Mouse (Mus musculus): ENCODE data around the gene Sfi1.
A peak's percentile ranks its signal among the peaks of the same experiment; 100 is the strongest.
"Not testable (repeated sequence)": the region's sequence is repeated elsewhere in the genome, so short reads cannot be mapped to it uniquely, and the experiment has no call there.

The Sfi1 gene

DNA sequence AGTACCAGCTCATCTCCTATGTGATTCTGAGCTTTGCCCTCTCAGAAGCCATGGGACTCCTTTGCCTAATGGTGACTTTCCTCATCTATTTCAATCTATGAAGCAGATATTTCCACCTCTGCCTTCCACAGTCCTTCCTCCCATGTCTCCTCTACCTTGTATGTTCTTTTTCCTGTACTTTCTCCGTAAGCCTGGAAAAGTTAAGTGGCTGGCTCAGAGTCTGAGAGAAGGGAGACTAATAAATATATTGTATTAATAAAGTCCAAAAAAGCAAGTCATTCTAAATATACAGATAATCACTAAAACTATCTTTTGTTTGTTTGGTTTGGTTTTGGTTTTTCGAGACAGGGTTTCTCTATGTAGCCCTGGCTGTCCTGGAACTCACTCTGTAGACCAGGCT lies 30.1 kb downstream of the Sfi1 start:
- not testable (repeated sequence) for H3K27me3 ChIP-seq (ENCODE audit: control insufficient read depth, insufficient read depth, low read length, poor library complexity, severe bottlenecking); H3K36me3 ChIP-seq (ENCODE audit: control insufficient read depth, insufficient read depth, low read length, poor library complexity, severe bottlenecking)
- peak; percentile 22 for DNase-seq (ENCODE audit: low read depth, low spot score)

DNA sequence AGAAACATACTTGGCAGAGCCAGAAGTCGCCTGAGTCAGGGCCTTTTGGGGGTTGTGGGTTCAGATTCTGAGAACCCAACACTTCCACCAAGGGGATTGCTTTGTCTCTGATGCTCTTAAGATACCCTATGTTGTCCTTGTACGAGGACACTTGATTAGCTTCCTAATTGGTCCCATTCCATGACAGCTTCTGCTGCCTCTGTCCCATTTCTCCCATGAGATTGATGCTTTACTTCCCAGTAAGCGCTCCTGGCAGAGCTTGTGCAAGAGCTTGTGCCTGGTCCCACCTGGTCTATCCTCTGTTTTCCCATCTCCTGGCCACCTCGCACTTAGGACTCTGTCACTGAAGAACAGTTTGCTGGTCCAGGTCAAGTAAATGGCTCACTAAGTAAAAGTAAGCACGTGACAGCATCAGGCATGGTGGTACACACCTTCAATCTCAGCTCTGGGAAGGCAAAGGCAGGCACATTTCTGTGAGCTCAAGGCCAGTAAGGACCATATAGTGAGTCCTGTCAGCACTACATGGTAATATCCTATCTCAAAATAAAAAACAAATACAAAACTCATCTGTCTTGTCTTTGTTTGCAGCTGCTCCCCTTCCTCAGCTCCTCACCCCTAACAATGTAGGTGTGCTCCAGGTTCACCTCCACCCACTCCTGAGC lies 30.9 kb downstream of the Sfi1 start:
- not testable (repeated sequence) for H3K36me3 ChIP-seq (ENCODE audit: control insufficient read depth, insufficient read depth, low read length, poor library complexity, severe bottlenecking); H3K27me3 ChIP-seq (ENCODE audit: control insufficient read depth, insufficient read depth, low read length, poor library complexity, severe bottlenecking)
- DNase-seq (ENCODE audit: low read depth, low spot score): peak; percentile 29

DNA sequence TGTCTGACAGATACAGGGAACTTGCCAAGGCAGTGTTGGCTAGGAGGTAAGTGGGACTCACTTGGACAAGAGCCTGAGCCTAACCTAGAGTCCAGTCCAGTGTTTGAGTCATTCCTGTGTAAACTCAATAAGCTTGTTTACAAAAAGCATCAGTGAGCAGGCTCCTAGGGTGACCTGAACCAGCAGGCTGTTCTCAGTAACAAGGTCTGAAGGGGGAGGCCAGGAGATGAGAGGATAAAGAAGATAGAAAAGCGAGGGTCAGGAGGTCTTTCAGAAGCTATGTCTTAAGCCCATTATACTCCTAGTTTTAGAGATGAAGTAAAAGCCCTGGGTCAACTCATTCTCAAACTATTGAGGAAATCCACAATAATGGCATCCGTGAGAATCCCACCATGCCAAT lies 31.9 kb downstream of the Sfi1 start:
- DNase-seq (ENCODE audit: low read depth, low spot score): peak; percentile 29
- not testable (repeated sequence) for H3K36me3 ChIP-seq (ENCODE audit: control insufficient read depth, insufficient read depth, low read length, poor library complexity, severe bottlenecking); H3K27me3 ChIP-seq (ENCODE audit: control insufficient read depth, insufficient read depth, low read length, poor library complexity, severe bottlenecking)

DNA sequence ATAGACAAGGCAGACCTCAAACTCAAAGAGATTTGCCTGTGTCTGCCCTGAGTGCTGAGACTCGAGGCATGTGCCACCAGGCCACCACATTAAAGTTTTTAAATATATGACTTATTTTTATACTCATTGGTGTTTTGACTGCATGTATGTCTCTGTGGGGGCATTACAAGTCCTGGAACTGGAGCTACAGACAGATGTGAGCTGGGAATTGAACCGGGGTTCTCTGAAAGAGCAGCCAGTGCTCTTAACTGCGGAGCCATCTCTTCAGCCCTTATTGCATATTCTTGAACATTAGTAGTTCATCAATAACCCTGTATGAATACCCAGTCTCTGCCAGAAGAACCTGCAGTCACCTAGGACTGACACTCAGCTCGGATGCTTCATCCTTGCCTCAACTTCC lies 34.5 kb downstream of the Sfi1 start:
- not testable (repeated sequence) for DNase-seq (ENCODE audit: low read depth, low spot score); H3K36me3 ChIP-seq (ENCODE audit: control insufficient read depth, insufficient read depth, low read length, poor library complexity, severe bottlenecking); H3K27me3 ChIP-seq (ENCODE audit: control insufficient read depth, insufficient read depth, low read length, poor library complexity, severe bottlenecking)

DNA sequence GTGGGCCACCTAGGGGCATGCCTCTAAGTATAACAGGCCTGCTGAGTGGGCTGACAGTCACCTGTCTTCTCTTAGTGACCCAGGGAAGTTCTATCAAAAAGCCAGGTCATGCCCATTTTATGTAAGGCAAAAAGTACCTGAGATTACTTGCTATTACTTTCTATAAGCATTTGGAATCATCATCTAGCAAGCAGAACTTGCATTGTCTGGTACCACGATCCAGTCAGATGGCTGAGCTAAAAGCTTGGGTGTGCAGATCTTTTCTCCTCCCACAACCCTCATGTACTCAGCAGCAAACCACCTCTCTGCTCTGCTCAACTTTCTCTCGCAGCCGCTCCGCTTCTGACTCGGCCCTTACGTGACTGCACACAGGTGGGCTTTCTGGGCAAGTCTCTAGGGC lies 35.3 kb downstream of the Sfi1 start:
- not testable (repeated sequence) for H3K27me3 ChIP-seq (ENCODE audit: control insufficient read depth, insufficient read depth, low read length, poor library complexity, severe bottlenecking); H3K36me3 ChIP-seq (ENCODE audit: control insufficient read depth, insufficient read depth, low read length, poor library complexity, severe bottlenecking)
- DNase-seq (ENCODE audit: low read depth, low spot score): peak; percentile 45

DNA sequence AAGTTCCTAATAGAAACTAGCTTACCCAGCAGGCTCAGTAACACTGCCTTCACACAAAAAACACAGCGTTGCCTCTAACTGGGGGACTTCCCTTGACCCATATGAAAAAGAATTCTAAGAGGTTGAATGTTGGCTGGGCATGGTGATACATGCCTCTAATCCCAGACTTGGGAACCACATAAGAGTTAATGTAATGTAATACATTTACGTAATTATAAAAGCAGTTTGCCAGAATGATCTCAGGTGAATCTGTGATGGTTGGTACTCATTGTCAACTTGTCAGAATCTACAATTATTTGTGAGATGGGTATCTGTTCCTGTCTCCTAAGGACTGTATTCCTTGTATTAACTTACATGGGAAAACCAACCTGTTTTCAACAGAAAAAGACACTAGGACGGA lies 36.3 kb downstream of the Sfi1 start:
- not testable (repeated sequence) for H3K36me3 ChIP-seq (ENCODE audit: control insufficient read depth, insufficient read depth, low read length, poor library complexity, severe bottlenecking); DNase-seq (ENCODE audit: low read depth, low spot score); H3K27me3 ChIP-seq (ENCODE audit: control insufficient read depth, insufficient read depth, low read length, poor library complexity, severe bottlenecking)

DNA sequence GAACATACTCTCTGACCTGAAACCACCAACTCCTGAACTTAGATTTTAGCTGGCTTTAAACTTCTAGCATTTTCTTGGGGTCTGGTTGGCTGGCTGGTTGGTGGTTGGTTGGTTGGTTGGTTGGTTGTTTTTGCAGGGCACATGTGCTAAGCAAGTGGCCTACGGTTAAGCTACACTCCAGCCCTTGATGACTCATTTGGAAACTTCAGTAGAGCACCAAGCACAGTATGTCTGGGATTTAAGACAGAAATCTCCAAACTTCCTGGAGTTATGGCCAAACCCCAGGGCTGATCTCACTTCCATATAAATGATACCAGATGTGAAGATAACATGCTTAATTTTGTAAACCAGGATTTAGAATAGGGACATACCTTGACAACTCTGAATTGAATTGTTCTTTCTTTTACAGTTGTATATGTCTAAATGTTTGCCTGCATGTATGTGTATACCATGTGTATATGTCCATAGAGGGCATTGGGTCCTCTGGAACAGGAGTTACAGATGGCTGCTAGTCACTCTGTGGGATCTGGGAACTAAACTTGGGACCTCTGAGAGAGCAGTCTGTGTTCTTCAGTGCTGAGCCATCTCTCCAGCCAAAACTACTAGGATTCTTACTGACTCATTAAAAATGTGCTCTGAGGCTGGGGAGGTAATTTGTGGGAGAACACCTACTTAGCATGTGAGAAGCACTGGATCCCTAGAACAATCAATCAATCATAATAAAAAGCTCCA lies 39.4 kb downstream of the Sfi1 start:
- peak; percentile 40 for DNase-seq (ENCODE audit: low read depth, low spot score)
- not testable (repeated sequence) for H3K36me3 ChIP-seq (ENCODE audit: control insufficient read depth, insufficient read depth, low read length, poor library complexity, severe bottlenecking); H3K27me3 ChIP-seq (ENCODE audit: control insufficient read depth, insufficient read depth, low read length, poor library complexity, severe bottlenecking)

DNA sequence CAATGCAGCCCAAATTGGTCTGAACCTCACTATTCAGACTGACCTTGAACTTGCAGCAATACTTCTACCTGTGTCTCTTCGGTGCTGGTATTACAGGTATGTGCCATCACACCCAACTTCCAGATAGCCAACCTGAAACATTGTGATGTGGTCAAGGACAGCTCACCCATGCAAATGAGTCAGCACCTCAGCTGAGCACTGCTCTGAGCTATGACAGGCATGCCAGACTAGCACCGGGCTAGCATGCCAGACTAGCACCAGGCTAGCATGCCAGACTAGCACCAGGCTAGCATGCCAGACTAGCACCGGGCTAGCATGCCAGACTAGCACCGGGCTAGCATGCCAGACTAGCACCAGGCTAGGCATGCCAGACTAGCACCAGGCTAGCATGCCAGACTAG lies 41.9 kb downstream of the Sfi1 start:
- not testable (repeated sequence) for DNase-seq (ENCODE audit: low read depth, low spot score); H3K27me3 ChIP-seq (ENCODE audit: control insufficient read depth, insufficient read depth, low read length, poor library complexity, severe bottlenecking); H3K36me3 ChIP-seq (ENCODE audit: control insufficient read depth, insufficient read depth, low read length, poor library complexity, severe bottlenecking)

DNA sequence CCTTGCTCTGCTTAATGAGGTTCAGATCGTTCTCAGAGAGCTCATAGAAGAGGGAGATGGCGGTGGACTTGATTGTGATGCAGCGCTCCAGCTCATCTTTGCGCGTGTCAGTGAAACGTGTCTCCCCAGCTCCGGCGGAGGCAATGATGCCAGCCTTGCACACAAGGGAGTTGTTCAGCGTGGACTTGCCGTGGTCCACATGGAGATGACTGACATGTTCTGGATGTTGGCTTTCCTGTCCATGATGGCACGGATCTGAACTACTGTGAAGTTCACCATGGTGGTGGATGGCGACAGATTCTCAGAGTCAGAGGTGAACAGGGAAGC lies 42.6 kb downstream of the Sfi1 start:
- not testable (repeated sequence) for H3K36me3 ChIP-seq (ENCODE audit: control insufficient read depth, insufficient read depth, low read length, poor library complexity, severe bottlenecking)

DNA sequence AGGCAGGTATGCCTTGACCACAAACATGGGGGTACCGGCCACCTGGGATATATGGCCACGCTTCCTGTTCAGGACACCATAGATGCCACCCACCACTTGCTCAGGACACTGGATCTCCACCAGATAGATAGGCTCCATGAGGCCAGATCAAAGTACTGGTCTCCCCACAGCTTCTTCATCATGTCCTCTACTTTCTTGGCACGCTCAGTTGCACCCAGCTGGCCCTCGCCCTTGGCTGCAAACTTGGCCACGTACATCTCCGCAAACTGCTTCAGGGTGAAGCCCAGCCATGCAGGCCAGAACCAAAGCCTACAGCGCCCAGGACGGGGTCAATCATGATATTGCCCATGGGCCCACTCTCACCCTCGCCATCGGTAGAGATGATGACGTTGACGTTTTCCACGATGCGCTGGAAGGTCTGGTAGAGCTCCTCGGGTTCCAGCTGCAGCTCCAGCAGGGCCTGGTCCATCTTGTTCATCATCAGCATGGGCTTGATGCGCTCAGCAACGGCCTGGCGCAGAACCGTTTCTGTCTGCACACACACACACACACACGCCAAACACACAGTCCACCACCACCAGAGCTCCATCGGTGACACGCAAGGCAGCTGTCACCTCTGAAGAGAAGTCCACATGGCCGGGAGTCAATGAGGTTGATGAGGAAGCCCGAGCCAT lies 43.1 kb downstream of the Sfi1 start:
- H3K27me3 ChIP-seq (ENCODE audit: control insufficient read depth, insufficient read depth, low read length, poor library complexity, severe bottlenecking); H3K36me3 ChIP-seq (ENCODE audit: control insufficient read depth, insufficient read depth, low read length, poor library complexity, severe bottlenecking); DNase-seq (ENCODE audit: low read depth, low spot score): not testable (repeated sequence)

More for the DNA sequence above, 42.6 kb downstream of the Sfi1 start:
- H3K27me3 ChIP-seq (ENCODE audit: control insufficient read depth, insufficient read depth, low read length, poor library complexity, severe bottlenecking); DNase-seq (ENCODE audit: low read depth, low spot score): not testable (repeated sequence)

DNA sequence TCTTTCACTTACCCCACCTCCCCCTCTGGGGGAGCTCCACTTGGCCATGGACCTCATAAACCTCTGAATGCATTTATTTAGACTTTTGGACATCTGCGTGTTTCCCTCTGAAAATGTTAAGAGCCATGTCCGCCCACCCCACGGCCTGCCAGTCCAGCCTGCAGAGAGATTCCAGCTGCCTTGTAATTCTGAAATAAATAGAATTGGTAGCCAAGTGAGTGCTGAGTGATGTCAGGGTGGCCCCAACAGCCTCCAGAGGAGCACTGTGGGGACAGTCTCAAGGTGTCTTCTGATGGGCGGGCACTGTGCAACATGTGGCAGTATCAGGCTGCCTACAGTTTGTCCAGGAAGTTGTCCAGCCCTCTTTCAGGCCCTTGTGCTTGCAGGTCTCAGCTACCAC lies 43.8 kb downstream of the Sfi1 start:
- not testable (repeated sequence) for DNase-seq (ENCODE audit: low read depth, low spot score); H3K27me3 ChIP-seq (ENCODE audit: control insufficient read depth, insufficient read depth, low read length, poor library complexity, severe bottlenecking); H3K36me3 ChIP-seq (ENCODE audit: control insufficient read depth, insufficient read depth, low read length, poor library complexity, severe bottlenecking)

DNA sequence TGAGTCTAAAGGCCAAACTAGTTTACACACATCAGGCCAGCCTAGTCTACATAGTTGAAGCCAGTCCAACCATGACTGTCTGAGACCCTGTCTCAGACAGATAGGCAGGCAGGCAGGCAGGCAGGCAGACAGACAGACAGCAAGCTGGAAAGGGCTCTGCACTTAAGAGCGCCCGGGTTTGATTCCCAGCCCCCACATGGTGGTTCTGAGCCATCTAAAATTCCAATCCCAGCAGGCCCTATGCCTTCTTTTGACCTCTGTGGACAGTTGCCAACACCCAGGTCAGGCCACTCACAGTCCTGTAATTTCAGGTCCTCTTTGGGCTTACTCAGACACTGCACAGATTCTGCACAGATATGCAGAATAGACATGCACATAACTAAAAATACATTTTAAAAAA lies 46.5 kb downstream of the Sfi1 start:
- H3K27me3 ChIP-seq (ENCODE audit: control insufficient read depth, insufficient read depth, low read length, poor library complexity, severe bottlenecking); H3K36me3 ChIP-seq (ENCODE audit: control insufficient read depth, insufficient read depth, low read length, poor library complexity, severe bottlenecking); DNase-seq (ENCODE audit: low read depth, low spot score): not testable (repeated sequence)

DNA sequence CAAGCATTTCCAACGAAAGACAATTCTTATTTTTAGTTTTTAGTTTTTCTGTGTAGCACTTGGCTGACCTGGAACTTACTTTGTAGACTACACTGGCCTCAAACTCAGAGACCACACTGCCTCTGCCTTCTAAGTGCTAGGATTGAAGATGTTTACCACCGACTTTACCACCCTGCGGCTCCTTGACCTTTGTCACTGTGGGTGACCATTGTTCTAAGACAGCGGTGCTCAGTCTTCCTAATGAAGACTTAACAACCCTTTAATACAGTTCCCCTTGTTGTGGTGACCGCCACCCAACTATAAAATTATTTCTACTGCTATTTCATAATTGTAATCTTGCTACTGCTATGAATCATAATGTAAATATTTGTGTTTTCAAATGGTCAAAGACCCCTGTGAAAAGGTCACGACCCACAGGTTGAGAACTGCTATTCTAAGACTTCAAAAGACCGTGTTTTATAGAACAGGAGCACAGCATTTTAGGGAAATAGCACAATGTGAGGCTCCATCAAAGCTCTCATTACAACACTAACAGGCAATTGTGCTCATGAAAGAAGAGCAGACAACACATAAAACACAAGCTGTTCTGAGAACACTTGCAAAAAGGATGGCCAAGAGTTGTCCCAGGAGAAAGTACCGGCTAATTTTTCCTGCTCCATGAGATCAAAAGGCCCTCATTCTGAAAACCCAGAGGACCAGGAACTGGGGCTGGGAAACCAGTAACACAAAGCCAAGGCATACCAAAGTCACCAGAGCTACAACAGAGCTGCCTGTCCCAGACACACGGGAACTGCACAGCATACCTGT lies 47.7 kb downstream of the Sfi1 start:
- DNase-seq (ENCODE audit: low read depth, low spot score); H3K36me3 ChIP-seq (ENCODE audit: control insufficient read depth, insufficient read depth, low read length, poor library complexity, severe bottlenecking); H3K27me3 ChIP-seq (ENCODE audit: control insufficient read depth, insufficient read depth, low read length, poor library complexity, severe bottlenecking): not testable (repeated sequence)

DNA sequence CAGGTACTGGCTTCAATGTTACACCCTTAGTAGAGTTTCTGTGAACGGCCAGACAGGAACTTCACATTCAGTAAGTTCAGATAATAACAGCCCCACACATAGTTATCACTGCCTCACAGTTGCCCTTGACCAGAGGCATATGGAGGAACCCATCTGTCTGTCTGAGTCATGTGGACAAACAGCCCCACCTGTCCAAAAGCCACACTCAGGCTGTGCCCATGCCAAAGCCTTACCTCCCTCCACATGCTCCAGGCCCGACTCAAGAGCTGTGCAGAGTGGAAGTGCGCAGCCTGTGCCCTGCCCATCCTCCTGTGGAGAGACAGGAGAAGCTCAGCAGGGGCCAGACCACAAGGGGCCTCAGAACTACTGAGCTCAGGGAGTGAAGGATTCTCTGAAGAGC lies 49.3 kb downstream of the Sfi1 start:
- not testable (repeated sequence) for H3K27me3 ChIP-seq (ENCODE audit: control insufficient read depth, insufficient read depth, low read length, poor library complexity, severe bottlenecking); H3K36me3 ChIP-seq (ENCODE audit: control insufficient read depth, insufficient read depth, low read length, poor library complexity, severe bottlenecking); DNase-seq (ENCODE audit: low read depth, low spot score)

DNA sequence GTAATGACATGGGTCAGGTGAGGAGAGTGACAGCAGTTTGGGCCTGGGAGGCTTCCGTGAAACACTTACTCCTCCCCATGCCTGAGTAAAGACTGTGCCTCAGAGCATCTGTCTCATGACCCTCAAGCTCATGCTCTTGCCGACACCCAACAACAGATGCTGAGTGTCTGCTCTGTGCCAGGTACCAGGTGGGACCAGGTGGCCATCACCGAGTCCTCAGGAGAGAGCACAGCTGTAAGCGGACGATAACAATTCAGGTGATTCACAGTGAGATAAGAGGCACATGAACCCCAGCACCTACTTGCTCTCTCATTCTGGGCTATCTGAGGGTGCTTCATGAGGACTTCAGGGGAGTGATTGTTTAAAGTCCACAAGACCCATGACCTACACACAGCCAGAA lies 50.9 kb downstream of the Sfi1 start:
- H3K27me3 ChIP-seq (ENCODE audit: control insufficient read depth, insufficient read depth, low read length, poor library complexity, severe bottlenecking); H3K36me3 ChIP-seq (ENCODE audit: control insufficient read depth, insufficient read depth, low read length, poor library complexity, severe bottlenecking); DNase-seq (ENCODE audit: low read depth, low spot score): not testable (repeated sequence)

Data from splenic B cell, adult 2 months (primary cell).